Mouse (Mus musculus) R1 (cell line): ENCODE results near the gene Hsf5.

Experiments
- DNase-seq: peaks from one replicate; pipeline ENCODE4 v3.0.0-alpha.2; 2018; ENCODE audit warnings: low read depth, low spot score

The Hsf5 gene

GRCm38 (mm10) chr11:87590841-87591525 lies 26.0 kb upstream of the Hsf5 start:
- DNase-seq = peak; percentile 42

- peak; percentile 100 for DNase-seq
These were observed 25.2 kb upstream of the Hsf5 start, which contains the start of gene Mtmr4 for GRCm38 (mm10) chr11:87591526-87592353. TSS of gene Mtmr4 (plus strand) at chr11:87592162.

GRCm38 (mm10) chr11:87592354-87592695 lies 24.6 kb upstream of the Hsf5 start:
- no peak for DNase-seq

GRCm38 (mm10) chr11:87592713-87593598 lies 24.0 kb upstream of the Hsf5 start:
- no peak for DNase-seq

- DNase-seq = peak; percentile 96
These were observed 21.6 kb upstream of the Hsf5 start for GRCm38 (mm10) chr11:87595327-87595841.

GRCm38 (mm10) chr11:87595976-87596375 lies 21.0 kb upstream of the Hsf5 start:
- DNase-seq = peak; percentile 67

- no peak for DNase-seq
These were observed 20.5 kb upstream of the Hsf5 start for GRCm38 (mm10) chr11:87596492-87596891.

GRCm38 (mm10) chr11:87597061-87597460 lies 19.9 kb upstream of the Hsf5 start:
- no peak for DNase-seq

GRCm38 (mm10) chr11:87599395-87600089 lies 17.4 kb upstream of the Hsf5 start:
- no peak for DNase-seq

- DNase-seq = no peak
These were observed 16.6 kb upstream of the Hsf5 start for GRCm38 (mm10) chr11:87600322-87600853.

- DNase-seq = no peak
These were observed 14.7 kb upstream of the Hsf5 start for GRCm38 (mm10) chr11:87602234-87602633.

GRCm38 (mm10) chr11:87603571-87603970 lies 13.4 kb upstream of the Hsf5 start:
- no peak for DNase-seq

GRCm38 (mm10) chr11:87609264-87609663 lies 7.7 kb upstream of the Hsf5 start:
- DNase-seq = no peak

GRCm38 (mm10) chr11:87611547-87611946 lies 5.4 kb upstream of the Hsf5 start:
- DNase-seq = no peak

GRCm38 (mm10) chr11:87613972-87614371 lies 3.0 kb upstream of the Hsf5 start:
- DNase-seq = no peak

- DNase-seq = no peak
These were observed 1.4 kb upstream of the Hsf5 start for GRCm38 (mm10) chr11:87615551-87615950.

- no peak for DNase-seq
These were observed 1.0 kb upstream of the Hsf5 start for GRCm38 (mm10) chr11:87615952-87616351.

- DNase-seq = peak; percentile 26
These were observed 642 bp downstream of the Hsf5 start for GRCm38 (mm10) chr11:87617606-87618005.

- DNase-seq = peak; percentile 46
These were observed 6.2 kb downstream of the Hsf5 start for GRCm38 (mm10) chr11:87623160-87623559.

GRCm38 (mm10) chr11:87629859-87630258 lies 12.9 kb downstream of the Hsf5 start:
- DNase-seq = peak; percentile 70

- peak; percentile 17 for DNase-seq
These were observed 21.8 kb downstream of the Hsf5 start for GRCm38 (mm10) chr11:87638793-87639192.
